Mouse (Mus musculus) forebrain, embryonic 14.5 days (tissue): ENCODE results near the gene Thada. TPM values are rescaled to one million over a fixed set of nuclear protein-coding genes. Genes with fewer than 3 reads are reported as not detected.
A peak's percentile ranks its signal among the peaks of the same experiment; 100 is the strongest.

Source experiments
- ATAC-seq: fragments of 200-750 bp; cut with Nextera tagmentation; 2 replicates; pipeline ENCODE4 v1.8.0; 2017; ENCODE audit warnings: mild to moderate bottlenecking, moderate library complexity
- DNase-seq: peaks from one replicate; pipeline ENCODE4 v3.0.0-alpha.2; 2015; ENCODE audit warnings: low spot score
- H3K27ac ChIP-seq: fragments of 300-500 bp; sonication (generic); 2 replicates; pipeline ENCODE4 v1.5.1; 2014; ENCODE audit warnings: low read depth, mild to moderate bottlenecking, control low read depth, low read length, moderate library complexity
- H3K27me3 ChIP-seq: fragments of 300-500 bp; sonication (generic); replicated peaks from 2 replicates; pipeline ENCODE4 v1.6.1; 2014; ENCODE audit warnings: low read length, control low read depth, mixed read lengths; ENCODE audit not compliant: control insufficient read depth, insufficient read depth
- H3K36me3 ChIP-seq: fragments of 300-500 bp; sonication (generic); 2 replicates; pipeline ENCODE4 v1.6.1; 2014; ENCODE audit warnings: low read length, control low read depth; ENCODE audit not compliant: control insufficient read depth, insufficient read depth
- H3K4me1 ChIP-seq: fragments of 300-500 bp; sonication (generic); 2 replicates; pipeline ENCODE4 v1.6.1; 2014; ENCODE audit warnings: antibody characterized with exemption, low read length, control low read depth; ENCODE audit not compliant: control insufficient read depth, insufficient read depth
- H3K4me2 ChIP-seq: fragments of 300-500 bp; sonication (generic); 2 replicates; pipeline ENCODE4 v1.6.1; 2014; ENCODE audit warnings: mild to moderate bottlenecking, control low read depth, low read length
- H3K4me3 ChIP-seq: fragments of 300-500 bp; sonication (generic); 2 replicates; pipeline ENCODE4 v1.5.1; 2014; ENCODE audit warnings: low read depth, low read length, control low read depth
- H3K9ac ChIP-seq: fragments of 300-500 bp; sonication (generic); 2 replicates; pipeline ENCODE4 v1.6.1; 2014; ENCODE audit warnings: mild to moderate bottlenecking, low read length, control low read depth, moderate library complexity
- H3K9me3 ChIP-seq: fragments of 300-500 bp; sonication (generic); replicated peaks from 2 replicates; pipeline ENCODE4 v1.6.1; 2016; ENCODE audit warnings: low read length, control low read depth, mixed read lengths; ENCODE audit not compliant: control insufficient read depth
- WGBS: fragments of 180-500 bp; shearing (Covaris S2); extraction: QIAGEN DNeasy Blood & Tissue Kit; methylation state at CpG from one replicate; pipeline ENCODE4 v1.1.7; 2014; 5-methylcytosine and 5-hydroxymethylcytosine counted together
- polyA plus RNA-seq: library from polyadenylated mRNA; unstranded; fragments of >200 nt; fragmentation: Nextera tagmentation; extraction: Ambion mirVana; gene quantifications from 2 replicates; pipeline ENCODE4 v1.2.1, GENCODE M21; 2014

Gene Thada
- polyA plus RNA-seq, 1 experiment from 2014 or later = 4.0 TPM

DNA sequence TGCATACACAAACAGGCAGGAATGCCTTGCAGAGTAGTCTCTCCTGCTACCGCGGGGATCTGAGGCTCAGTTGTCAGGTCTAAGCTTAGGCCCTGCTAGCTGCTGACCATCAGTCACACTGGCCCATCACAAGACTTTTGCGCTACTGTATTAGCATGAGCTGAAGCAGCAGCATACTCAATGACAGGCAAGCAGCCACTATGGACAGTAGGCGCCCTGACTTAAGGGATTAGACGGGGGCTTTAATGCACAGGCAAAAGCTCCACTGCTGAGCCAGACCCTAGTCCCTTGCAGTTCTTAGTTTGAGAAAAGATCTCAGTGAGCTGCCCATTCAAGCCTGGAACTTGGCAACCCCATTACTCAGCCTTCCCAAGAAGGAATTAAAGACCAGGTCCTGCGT, 66.6 kb downstream of the Thada start:
- H3K4me3 ChIP-seq = no peak overlapping the region
- no peak overlapping the region for H3K9ac ChIP-seq
- no peak overlapping the region for H3K4me2 ChIP-seq
- DNase-seq (no peak), ATAC-seq (no peak)
- no peak overlapping the region for H3K27ac ChIP-seq
- no peaks in the 10 kb centered on the region for H3K9me3 ChIP-seq
- 84% methylated on average over 6 of the region's 6 CpGs for WGBS
- H3K36me3 ChIP-seq = peaks cover 6% of the 10 kb centered on the region; the same call in 1 of the 2 replicates
- no peaks in the 10 kb centered on the region for H3K4me1 ChIP-seq
- no peaks in the 10 kb centered on the region for H3K27me3 ChIP-seq

DNA sequence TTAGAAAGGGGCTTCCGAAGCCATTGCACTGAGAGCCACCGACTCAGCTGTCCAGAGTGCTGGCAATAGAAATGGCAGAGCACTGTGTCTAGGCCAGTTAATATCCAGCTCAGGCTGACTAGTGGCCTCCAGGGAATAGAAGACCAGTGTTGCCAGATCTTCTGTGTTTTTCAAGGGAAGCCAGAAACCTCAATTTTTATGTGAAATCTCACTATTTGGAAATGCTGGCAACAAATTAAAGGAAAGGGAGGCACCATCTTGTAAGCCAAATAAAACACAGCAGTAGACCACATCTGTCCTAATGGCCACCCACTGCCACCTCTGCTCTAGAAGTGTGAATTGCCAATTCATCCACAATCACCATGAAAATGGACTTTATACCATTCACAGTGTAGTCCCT, 76.0 kb downstream of the Thada start:
- ATAC-seq = no peak
- H3K4me2 ChIP-seq = no peak overlapping the region
- no peak overlapping the region for H3K9ac ChIP-seq
- H3K4me3 ChIP-seq = no peak overlapping the region
- H3K27me3 ChIP-seq = no peaks in the 10 kb centered on the region
- H3K9me3 ChIP-seq = no peaks in the 10 kb centered on the region
- peak; percentile 3 for DNase-seq
- WGBS = 92% methylated on average over 2 of the region's 2 CpGs
- peaks cover 11% of the 10 kb centered on the region; the same call in 1 of the 2 replicates for H3K36me3 ChIP-seq
- no peak overlapping the region for H3K27ac ChIP-seq
- H3K4me1 ChIP-seq = no peaks in the 10 kb centered on the region

DNA sequence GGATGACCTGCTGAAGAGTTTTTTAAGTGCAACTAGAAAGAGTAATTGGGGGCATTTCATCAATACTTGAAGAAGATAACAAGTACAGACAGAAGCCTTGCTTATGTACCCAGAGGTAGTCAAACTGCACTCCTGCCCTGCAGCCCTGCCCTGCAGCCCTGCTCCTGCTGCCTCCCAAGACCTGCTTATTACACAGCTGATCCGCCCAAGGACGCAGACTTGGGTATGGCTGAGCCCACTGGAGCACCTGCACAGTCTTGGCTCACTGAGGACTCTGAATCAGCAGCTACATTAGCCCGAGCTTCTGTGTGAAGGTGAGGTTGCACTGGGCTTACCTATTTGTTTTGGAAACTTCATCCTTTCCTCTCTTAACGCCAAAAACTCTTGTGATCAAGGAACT, 79.8 kb downstream of the Thada start:
- no peak overlapping the region for H3K9ac ChIP-seq
- no peaks in the 10 kb centered on the region for H3K9me3 ChIP-seq
- no peaks in the 10 kb centered on the region for H3K27me3 ChIP-seq
- H3K36me3 ChIP-seq = peaks cover 13% of the 10 kb centered on the region; the same call in 1 of the 2 replicates
- DNase-seq = no peak
- H3K4me3 ChIP-seq = no peak overlapping the region
- no peaks in the 10 kb centered on the region for H3K4me1 ChIP-seq
- no peak for ATAC-seq
- H3K27ac ChIP-seq = no peak overlapping the region
- H3K4me2 ChIP-seq = no peak overlapping the region
- 88% methylated on average over 4 of the region's 4 CpGs for WGBS

DNA sequence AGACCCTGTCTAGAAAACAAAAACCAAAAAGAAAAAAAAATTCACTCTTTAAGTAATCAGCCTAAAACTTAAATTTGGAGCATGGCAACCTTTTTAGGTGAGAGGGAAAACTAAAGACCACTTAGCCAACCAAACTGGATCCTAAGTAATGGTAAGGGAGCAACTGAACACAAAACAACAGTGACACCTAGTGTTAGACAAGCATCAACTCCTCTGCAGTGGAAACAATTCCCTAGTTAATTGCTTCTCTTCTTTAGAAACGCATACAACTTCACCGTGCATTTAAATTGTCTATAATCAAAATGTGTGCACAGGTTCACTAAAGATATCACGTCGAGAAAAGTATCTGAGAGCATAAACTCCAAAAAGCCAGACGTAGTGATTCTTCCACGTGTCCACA, 80.3 kb downstream of the Thada start:
- Histone ChIP-seq H3K9me3 (no peaks in the 10 kb centered on the region), H3K27ac (no peak overlapping the region), H3K36me3 (peaks cover 14% of the 10 kb centered on the region; the same call in 1 of the 2 replicates), H3K9ac (no peak overlapping the region), H3K27me3 (no peaks in the 10 kb centered on the region), H3K4me1 (no peaks in the 10 kb centered on the region), H3K4me2 (no peak overlapping the region), H3K4me3 (no peak overlapping the region)
- ATAC-seq (no peak), DNase-seq (peak; percentile 79)
- 88% methylated on average over 6 of the region's 6 CpGs for WGBS

DNA sequence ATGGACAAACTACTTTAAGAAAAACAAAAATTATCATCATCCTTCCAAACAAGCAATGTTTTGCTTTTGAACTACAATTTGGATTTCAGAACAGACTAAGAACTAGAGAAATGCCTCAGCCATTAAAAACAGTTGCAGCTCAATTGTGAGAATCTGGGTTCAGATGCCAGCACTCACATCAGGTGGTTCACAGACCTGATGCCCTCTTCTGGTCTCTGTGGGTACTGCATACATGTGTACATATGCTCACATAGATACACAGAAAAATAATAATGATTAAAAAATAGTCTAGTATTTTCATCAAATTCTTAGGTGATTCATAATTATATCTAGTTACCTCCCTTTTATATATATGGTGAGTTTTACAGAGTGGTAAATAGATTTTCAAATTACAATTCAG, 81.3 kb downstream of the Thada start:
- Histone ChIP-seq H3K27ac (no peak overlapping the region), H3K4me3 (no peak overlapping the region), H3K4me2 (no peak overlapping the region), H3K36me3 (peaks cover 17% of the 10 kb centered on the region; the same call in 1 of the 2 replicates), H3K4me1 (no peaks in the 10 kb centered on the region), H3K9ac (no peak overlapping the region), H3K9me3 (no peaks in the 10 kb centered on the region), H3K27me3 (no peaks in the 10 kb centered on the region)
- DNase-seq = no peak
- ATAC-seq = no peak

DNA sequence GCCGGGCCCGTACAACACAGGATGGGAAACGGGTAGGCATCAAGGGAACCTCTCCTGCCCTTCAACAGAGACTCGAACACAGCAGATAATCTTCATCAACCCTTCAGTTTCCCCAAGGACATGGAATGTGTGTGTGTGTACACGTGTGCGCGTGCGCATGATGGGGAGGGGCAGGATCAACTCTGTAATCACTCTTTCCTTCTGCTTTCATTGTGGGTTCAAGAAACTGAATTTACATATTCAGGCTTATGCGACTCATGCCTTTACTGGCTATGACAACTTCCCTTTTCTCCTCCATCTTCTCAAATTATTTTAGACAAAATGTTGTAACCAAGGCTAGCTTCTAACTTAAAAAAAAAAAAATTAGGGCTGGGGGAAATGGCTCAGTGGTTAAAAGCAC, 85.7 kb downstream of the Thada start:
- WGBS = 94% methylated on average over 9 of the region's 9 CpGs
- peaks cover 18% of the 10 kb centered on the region; the same call in 1 of the 2 replicates for H3K36me3 ChIP-seq
- no peak overlapping the region for H3K9ac ChIP-seq
- H3K4me3 ChIP-seq = no peak overlapping the region
- no peaks in the 10 kb centered on the region for H3K27me3 ChIP-seq
- H3K4me1 ChIP-seq = no peaks in the 10 kb centered on the region
- no peaks in the 10 kb centered on the region for H3K9me3 ChIP-seq
- ATAC-seq (no peak), DNase-seq (no peak)
- H3K4me2 ChIP-seq = no peak overlapping the region
- H3K27ac ChIP-seq = no peak overlapping the region

DNA sequence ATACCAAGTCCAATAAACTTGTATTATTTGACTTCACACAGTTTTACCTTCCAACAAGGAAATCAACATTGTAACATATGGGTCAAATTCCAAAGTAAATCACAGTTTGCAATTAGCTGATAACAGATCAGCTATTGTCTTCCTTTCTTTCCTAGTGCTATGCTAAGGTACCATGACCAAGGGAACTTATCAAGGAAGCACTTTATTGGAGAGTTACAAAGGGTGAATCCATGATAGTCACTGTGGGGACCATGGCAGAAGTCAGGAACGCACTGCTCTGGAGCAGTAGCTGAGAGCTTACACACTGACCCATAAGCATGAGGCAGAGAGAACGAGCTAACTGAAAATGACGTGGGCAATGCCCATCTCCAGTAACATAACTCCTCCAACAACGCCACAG, 89.1 kb downstream of the Thada start:
- no peaks in the 10 kb centered on the region for H3K9me3 ChIP-seq
- peaks cover 14% of the 10 kb centered on the region; the same call in 1 of the 2 replicates for H3K36me3 ChIP-seq
- DNase-seq (no peak), ATAC-seq (no peak)
- no peak overlapping the region for H3K27ac ChIP-seq
- WGBS = 96% methylated on average over 4 of the region's 4 CpGs
- H3K27me3 ChIP-seq = no peaks in the 10 kb centered on the region
- no peak overlapping the region for H3K9ac ChIP-seq
- H3K4me1 ChIP-seq = no peaks in the 10 kb centered on the region
- H3K4me3 ChIP-seq = no peak overlapping the region
- no peak overlapping the region for H3K4me2 ChIP-seq

DNA sequence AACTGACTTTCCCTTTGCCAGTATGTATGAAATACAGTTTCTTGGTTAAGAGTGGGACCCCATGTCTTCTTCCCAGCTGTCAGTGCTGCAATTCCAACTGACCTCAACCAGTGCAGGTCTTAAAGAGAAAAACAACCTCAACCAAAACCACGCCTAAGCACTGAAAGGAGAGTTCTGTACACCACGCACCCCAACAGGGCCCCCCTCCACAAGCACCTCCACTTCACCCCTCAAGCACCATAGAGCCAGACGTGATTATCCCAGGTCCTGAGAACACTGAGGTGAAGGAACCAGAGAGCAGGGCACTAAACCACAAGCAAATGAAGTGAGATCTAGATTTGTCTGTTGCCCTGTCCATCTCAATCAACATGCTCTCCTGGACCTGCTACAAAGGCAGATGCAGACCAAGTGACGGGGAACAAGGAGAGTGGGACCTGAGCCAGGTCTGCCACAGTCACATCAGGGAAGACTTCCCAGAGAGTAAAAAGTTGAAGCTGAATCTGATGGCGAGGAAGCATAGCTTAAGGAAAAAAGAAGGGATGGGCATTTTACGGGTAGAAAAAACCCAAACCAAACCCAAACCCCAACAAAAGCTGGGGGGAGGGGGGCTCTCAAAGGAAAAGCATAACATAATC, 93.5 kb downstream of the Thada start:
- Histone ChIP-seq H3K4me3 (no peak overlapping the region), H3K9me3 (no peaks in the 10 kb centered on the region), H3K27me3 (no peaks in the 10 kb centered on the region), H3K4me1 (peaks cover 8% of the 10 kb centered on the region; the same call in 1 of the 2 replicates), H3K27ac (no peak overlapping the region), H3K36me3 (0 out of 2 replicates have a peak, but pooled peaks cover 3% of the 10 kb centered on the region), H3K4me2 (no peak overlapping the region), H3K9ac (no peak overlapping the region)
- DNase-seq (no peak), ATAC-seq (no peak)
- 80% methylated on average over 6 of the region's 6 CpGs for WGBS

DNA sequence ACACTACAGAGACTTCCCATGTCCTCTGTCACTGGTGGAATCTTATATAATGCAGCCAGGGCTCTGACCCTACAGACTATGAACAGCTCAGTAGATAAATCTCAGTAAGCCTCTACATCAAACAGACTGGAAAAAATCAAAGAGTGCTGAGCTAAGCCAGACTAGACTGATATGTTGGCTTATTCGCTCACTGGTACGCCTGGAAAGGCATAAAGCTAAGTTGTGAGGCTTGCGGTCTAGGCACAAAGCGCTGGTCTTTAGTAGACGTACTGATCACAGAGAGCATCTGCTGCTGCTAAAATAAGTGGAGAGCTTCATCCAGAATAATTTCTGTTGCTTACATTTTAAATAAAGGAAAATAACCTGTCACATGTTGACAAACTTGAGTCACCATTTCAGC, 95.6 kb downstream of the Thada start:
- Histone ChIP-seq H3K36me3 (no peaks in the 10 kb centered on the region), H3K4me1 (peaks cover 15% of the 10 kb centered on the region), H3K27me3 (no peaks in the 10 kb centered on the region), H3K27ac (no peak overlapping the region), H3K4me3 (no peak overlapping the region), H3K9me3 (no peaks in the 10 kb centered on the region), H3K4me2 (no peak overlapping the region), H3K9ac (no peak overlapping the region)
- 78% methylated on average over 5 of the region's 5 CpGs for WGBS
- ATAC-seq = no peak
- DNase-seq = peak; percentile 22
